Mouse (Mus musculus): ENCODE results near the gene Zfand3. TPM values are rescaled to one million over a fixed set of nuclear protein-coding genes. Genes with fewer than 3 reads are reported as not detected.

The Zfand3 gene
- polyA plus RNA-seq, 2 experiments = 9.6 to 19.2 TPM

- DNase-seq (ENCODE audit: low read depth in 3 of 3, low spot score in 3 of 3) = no peak
- Histone ChIP-seq H3K27me3 (ENCODE audit: control insufficient read depth, insufficient read depth, low read length) (no peaks in the 10 kb centered on the region), H3K9me3 (ENCODE audit: control insufficient read depth, low read length) (no peaks in the 10 kb centered on the region), H3K4me1 (replicated peaks; ENCODE audit: control insufficient read depth in 2 of 2, insufficient read depth in 2 of 2, low read length in 1 of 2) (0 out of 4 replicates have a peak, but pooled peaks cover 0 to 2% of the 10 kb centered on the region in 2 experiments), H3K4me3 (ENCODE audit: insufficient read depth in 1 of 2, low read depth in 2 of 2, low read length in 2 of 2) (no peak overlapping the region), H3K4me2 (ENCODE audit: low read depth) (no peak overlapping the region), H3K36me3 (replicated peaks; ENCODE audit: control insufficient read depth, insufficient read depth, low read depth) (no peaks in the 10 kb centered on the region), H3K27ac (no peak overlapping the region), H3K9ac (replicated peaks) (no peak overlapping the region)
- ATAC-seq (ENCODE audit: insufficient read depth) = no peak
- 76% methylated on average over 10 of the region's 10 CpGs for WGBS (ENCODE audit: insufficient replicate concordance)
- TF ChIP-seq EP300 (IDR thresholded peaks at IDR 0.05; ENCODE audit: low read depth) (no peak), CTCF (IDR thresholded peaks at IDR 0.05; ENCODE audit: low read depth) (no peak)
Measured at GRCm38 (mm10) chr17:30145596-30146149, 141.1 kb downstream of the Zfand3 start.

- Histone ChIP-seq H3K36me3 (replicated peaks; ENCODE audit: control insufficient read depth, insufficient read depth, low read depth) (no peaks in the 10 kb centered on the region), H3K27me3 (ENCODE audit: control insufficient read depth, insufficient read depth, low read length) (no peaks in the 10 kb centered on the region), H3K27ac (no peak overlapping the region), H3K4me1 (replicated peaks; ENCODE audit: control insufficient read depth in 2 of 2, insufficient read depth in 2 of 2, low read length in 1 of 2) (0 out of 4 replicates have a peak, but pooled peaks cover 0 to 2% of the 10 kb centered on the region in 2 experiments), H3K4me2 (ENCODE audit: low read depth) (no peak overlapping the region), H3K9me3 (ENCODE audit: control insufficient read depth, low read length) (no peaks in the 10 kb centered on the region), H3K9ac (replicated peaks) (no peak overlapping the region), H3K4me3 (ENCODE audit: insufficient read depth in 1 of 2, low read depth in 2 of 2, low read length in 2 of 2) (no peak overlapping the region)
- TF ChIP-seq EP300 (IDR thresholded peaks at IDR 0.05; ENCODE audit: low read depth) (no peak), CTCF (IDR thresholded peaks at IDR 0.05; ENCODE audit: low read depth) (no peak)
- DNase-seq (ENCODE audit: low read depth in 3 of 3, low spot score in 3 of 3) (no peak), ATAC-seq (ENCODE audit: insufficient read depth) (no peak)
- 70% methylated on average over 7 of the region's 7 CpGs for WGBS (ENCODE audit: insufficient replicate concordance)
Measured at GRCm38 (mm10) chr17:30146555-30146954, 142.0 kb downstream of the Zfand3 start.

- H3K27ac ChIP-seq = no peak overlapping the region
- H3K9me3 ChIP-seq (ENCODE audit: control insufficient read depth, low read length) = no peaks in the 10 kb centered on the region
- no peak for DNase-seq (ENCODE audit: low read depth in 3 of 3, low spot score in 3 of 3)
- H3K4me1 ChIP-seq (replicated peaks; ENCODE audit: control insufficient read depth in 2 of 2, insufficient read depth in 2 of 2, low read length in 1 of 2) = 0 out of 4 replicates have a peak, but pooled peaks cover 0 to 2% of the 10 kb centered on the region in 2 experiments
- no peak for ATAC-seq (ENCODE audit: insufficient read depth)
- no peak overlapping the region for H3K4me3 ChIP-seq (ENCODE audit: insufficient read depth in 1 of 2, low read depth in 2 of 2, low read length in 2 of 2)
- 77% methylated on average over 1 of the region's 1 CpGs for WGBS (ENCODE audit: insufficient replicate concordance)
- no peak overlapping the region for H3K4me2 ChIP-seq (ENCODE audit: low read depth)
- no peak overlapping the region for H3K9ac ChIP-seq (replicated peaks)
- H3K27me3 ChIP-seq (ENCODE audit: control insufficient read depth, insufficient read depth, low read length) = no peaks in the 10 kb centered on the region
- TF ChIP-seq EP300 (IDR thresholded peaks at IDR 0.05; ENCODE audit: low read depth) (no peak), CTCF (IDR thresholded peaks at IDR 0.05; ENCODE audit: low read depth) (no peak)
- H3K36me3 ChIP-seq (replicated peaks; ENCODE audit: control insufficient read depth, insufficient read depth, low read depth) = no peaks in the 10 kb centered on the region
Measured at GRCm38 (mm10) chr17:30147897-30148296, 143.4 kb downstream of the Zfand3 start.

GRCm38 (mm10) chr17:30148320-30148719 lies 143.8 kb downstream of the Zfand3 start:
- DNase-seq (ENCODE audit: low read depth in 3 of 3, low spot score in 3 of 3) (no peak), ATAC-seq (ENCODE audit: insufficient read depth) (no peak)
- 70% methylated on average over 6 of the region's 6 CpGs for WGBS (ENCODE audit: insufficient replicate concordance)
- Histone ChIP-seq H3K4me1 (replicated peaks; ENCODE audit: control insufficient read depth in 2 of 2, insufficient read depth in 2 of 2, low read length in 1 of 2) (0 out of 4 replicates have a peak, but pooled peaks cover 0 to 2% of the 10 kb centered on the region in 2 experiments), H3K27ac (no peak overlapping the region), H3K9me3 (ENCODE audit: control insufficient read depth, low read length) (no peaks in the 10 kb centered on the region), H3K9ac (replicated peaks) (no peak overlapping the region), H3K4me2 (ENCODE audit: low read depth) (no peak overlapping the region), H3K36me3 (replicated peaks; ENCODE audit: control insufficient read depth, insufficient read depth, low read depth) (no peaks in the 10 kb centered on the region), H3K4me3 (ENCODE audit: insufficient read depth in 1 of 2, low read depth in 2 of 2, low read length in 2 of 2) (no peak overlapping the region), H3K27me3 (ENCODE audit: control insufficient read depth, insufficient read depth, low read length) (no peaks in the 10 kb centered on the region)
- TF ChIP-seq CTCF (IDR thresholded peaks at IDR 0.05; ENCODE audit: low read depth) (no peak), EP300 (IDR thresholded peaks at IDR 0.05; ENCODE audit: low read depth) (no peak)

GRCm38 (mm10) chr17:30149911-30150310 lies 145.4 kb downstream of the Zfand3 start:
- no peak for TF ChIP-seq CTCF (IDR thresholded peaks at IDR 0.05; ENCODE audit: low read depth)
- TF ChIP-seq EP300 (IDR thresholded peaks at IDR 0.05; ENCODE audit: low read depth) = no peak
- WGBS (ENCODE audit: insufficient replicate concordance) = 83% methylated on average over 6 of the region's 6 CpGs
- ATAC-seq (ENCODE audit: insufficient read depth) (no peak), DNase-seq (ENCODE audit: low read depth in 3 of 3, low spot score in 3 of 3) (no peak)
- no peak overlapping the region for H3K9ac ChIP-seq (replicated peaks)
- H3K4me3 ChIP-seq (ENCODE audit: insufficient read depth in 1 of 2, low read depth in 2 of 2, low read length in 2 of 2) = no peak overlapping the region
- no peaks in the 10 kb centered on the region for H3K36me3 ChIP-seq (replicated peaks; ENCODE audit: control insufficient read depth, insufficient read depth, low read depth)
- H3K4me1 ChIP-seq (replicated peaks; ENCODE audit: control insufficient read depth in 2 of 2, insufficient read depth in 2 of 2, low read length in 1 of 2) = 0 out of 4 replicates have a peak, but pooled peaks cover 0 to 2% of the 10 kb centered on the region in 2 experiments
- no peak overlapping the region for H3K27ac ChIP-seq
- no peaks in the 10 kb centered on the region for H3K27me3 ChIP-seq (ENCODE audit: control insufficient read depth, insufficient read depth, low read length)
- H3K9me3 ChIP-seq (ENCODE audit: control insufficient read depth, low read length) = no peaks in the 10 kb centered on the region
- H3K4me2 ChIP-seq (ENCODE audit: low read depth) = no peak overlapping the region

All from liver, embryonic 14.5 days (tissue).